8 mouse cellular contexts compared by ENCODE assay signal in the genomic region with DNA sequence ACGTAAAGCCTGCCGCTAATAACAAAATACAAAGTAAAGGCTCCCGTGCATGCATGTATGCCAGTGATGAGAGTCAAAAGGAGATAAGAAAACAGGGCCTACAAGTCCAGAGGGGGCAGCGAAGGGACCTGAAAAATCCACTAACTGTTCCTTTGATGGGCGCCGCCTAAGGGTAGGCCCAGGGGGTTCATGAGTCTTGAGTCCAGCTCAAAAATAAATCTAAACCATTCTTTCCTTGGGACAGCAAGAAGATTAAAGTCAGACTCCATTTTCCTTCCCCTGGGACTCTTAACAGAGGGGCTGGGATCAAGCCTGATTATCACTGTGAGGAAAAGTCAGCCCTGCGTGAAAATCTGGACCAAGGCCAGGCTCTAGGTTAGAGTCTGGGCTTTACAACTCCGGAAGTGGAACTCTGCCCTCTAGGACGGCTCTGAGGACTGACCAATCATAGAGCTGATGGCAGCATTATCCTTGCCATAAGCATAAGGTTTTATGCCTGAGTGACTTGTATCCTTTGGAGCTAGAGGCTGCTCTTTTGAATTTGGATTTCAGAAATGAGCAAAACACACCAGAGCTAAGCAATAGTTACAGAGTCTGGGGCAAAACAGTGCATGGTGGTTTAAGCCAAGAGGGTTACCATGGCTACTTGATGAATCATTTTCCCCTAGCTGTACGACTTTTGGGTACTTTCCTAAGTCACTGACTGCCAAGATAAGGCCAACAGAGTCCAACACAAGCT.
A peak's percentile ranks its signal among the peaks of the same experiment; 100 is the strongest.
DNase-seq lines count a peak whose midpoint lies in the region; ATAC-seq lines count a peak whose summit lies in the region.

No protein-coding gene starts in this region.

- 56% methylated on average over 10 of the region's 10 CpGs for WGBS in heart, embryonic 12.5 days
- 52% methylated on average over 10 of the region's 10 CpGs for WGBS in midbrain, embryonic 12.5 days

- H3K9ac ChIP-seq in heart, embryonic 12.5 days: no peak overlapping the region
- no peak overlapping the region for H3K9ac ChIP-seq in midbrain, embryonic 12.5 days (replicated peaks)

- peak; percentile 65 for ATAC-seq in heart, embryonic 12.5 days (ENCODE audit: insufficient number of reproducible peaks, low FRiP score)
- ATAC-seq in midbrain, embryonic 12.5 days (ENCODE audit: low FRiP score, low read depth): no peak

- H3K27ac ChIP-seq in brown adipose tissue, adult 24 weeks (replicated peaks; ENCODE audit: low read depth, low read length): peak overlapping the region; percentile 66
- H3K27ac ChIP-seq in heart, embryonic 12.5 days (ENCODE audit: poor library complexity, severe bottlenecking): peak overlapping the region; percentile 32
- H3K27ac ChIP-seq in midbrain, embryonic 12.5 days (replicated peaks): peak overlapping the region; percentile 56

- peaks cover 40% of the 10 kb centered on the region for H3K4me1 ChIP-seq in brown adipose tissue, adult 24 weeks (ENCODE audit: control insufficient read depth, insufficient read depth, insufficient read length, low read length)
- peaks cover 36% of the 10 kb centered on the region for H3K4me1 ChIP-seq in heart, embryonic 12.5 days (replicated peaks)
- peaks cover 34% of the 10 kb centered on the region for H3K4me1 ChIP-seq in midbrain, embryonic 12.5 days

- no peaks in the 10 kb centered on the region for H3K9me3 ChIP-seq in heart, embryonic 12.5 days (replicated peaks)
- H3K9me3 ChIP-seq in midbrain, embryonic 12.5 days: no peaks in the 10 kb centered on the region

- H3K27me3 ChIP-seq in heart, embryonic 12.5 days (replicated peaks): no peaks in the 10 kb centered on the region
- H3K27me3 ChIP-seq in midbrain, embryonic 12.5 days: no peaks in the 10 kb centered on the region

- H3K36me3 ChIP-seq in heart, embryonic 12.5 days: peaks cover 17% of the 10 kb centered on the region; the same call in 1 of the 2 replicates
- no peaks in the 10 kb centered on the region for H3K36me3 ChIP-seq in midbrain, embryonic 12.5 days

- DNase-seq in cerebellum, postnatal 14 days: peak; percentile 60 to 63
- DNase-seq in cerebellum, adult 11 months: no peak
- peak; percentile 45 for DNase-seq in kidney, adult 9 months
- no peak for DNase-seq in urinary bladder, postnatal 10 days (ENCODE audit: low spot score)
- DNase-seq in thymus, postnatal 14 days: no peak

- no peak overlapping the region for H3K4me2 ChIP-seq in heart, embryonic 12.5 days
- no peak overlapping the region for H3K4me2 ChIP-seq in midbrain, embryonic 12.5 days (replicated peaks)

- H3K4me3 ChIP-seq in brown adipose tissue, adult 24 weeks (ENCODE audit: insufficient read depth, low read depth, low read length): no peak overlapping the region
- no peak overlapping the region for H3K4me3 ChIP-seq in heart, embryonic 12.5 days
- no peak overlapping the region for H3K4me3 ChIP-seq in midbrain, embryonic 12.5 days

Comparison
In these comparisons a context has a peak if more than half of its experiments do, and no peak if none do; other contexts are left out.
1. DNase-seq: peak in cerebellum, postnatal 14 days (2 of 2) and kidney, adult 9 months (single experiment); none in cerebellum, adult 11 months (single experiment), urinary bladder, postnatal 10 days (single experiment) and thymus, postnatal 14 days (single experiment).
2. Peak in every context shown above with its lines, with median percentiles within 50 percentile points of each other: H3K27ac ChIP-seq.